In the genomic region with DNA sequence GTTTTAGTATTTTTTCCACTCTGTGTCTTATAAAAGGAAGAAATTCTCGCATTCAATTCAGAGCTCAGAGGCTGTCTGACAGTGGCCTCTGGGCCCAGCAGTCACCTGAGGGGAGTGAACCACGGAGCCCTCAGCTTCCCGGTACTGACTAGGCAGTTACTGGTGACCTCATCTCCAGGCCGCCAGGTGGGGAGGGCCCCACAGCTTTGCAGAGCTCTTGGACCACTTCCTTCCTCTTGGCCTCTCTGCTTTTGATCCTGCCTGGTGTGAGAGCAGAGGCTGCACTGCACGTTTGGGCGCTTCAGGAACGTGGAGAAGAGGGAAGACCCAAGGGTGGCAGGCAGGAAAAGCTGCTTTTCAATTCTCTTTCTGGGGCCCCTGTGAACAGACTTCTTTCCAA, we compare ENCODE assay signal across 8 mouse cellular contexts. TPM values are rescaled to one million over a fixed set of nuclear protein-coding genes. Genes with fewer than 3 reads are reported as not detected.
DNase-seq lines count a peak whose midpoint lies in the region; ATAC-seq and TF ChIP-seq lines count a peak whose summit lies in the region.

No protein-coding gene starts in this region.

- no peak overlapping the region for H3K4me3 ChIP-seq in lung, adult 2 months (replicated peaks; ENCODE audit: extremely low read depth, low read depth, low read length)
- no peak overlapping the region for H3K4me3 ChIP-seq in embryonic facial prominence, embryonic 15.5 days (replicated peaks)
- no peak overlapping the region for H3K4me3 ChIP-seq in midbrain, embryonic 16.5 days (ENCODE audit: low read depth, low read length)

- no peaks in the 10 kb centered on the region for H3K4me1 ChIP-seq in lung, adult 2 months (ENCODE audit: control insufficient read depth, insufficient read depth, low read length)
- 0 out of 2 replicates have a peak, but pooled peaks cover 9% of the 10 kb centered on the region for H3K4me1 ChIP-seq in embryonic facial prominence, embryonic 15.5 days
- no peaks in the 10 kb centered on the region for H3K4me1 ChIP-seq in midbrain, embryonic 16.5 days (ENCODE audit: control insufficient read depth, insufficient read depth, low read length)

- 16% methylated on average over 7 of the region's 7 CpGs for WGBS in lung, adult 2 months
- WGBS in embryonic facial prominence, embryonic 15.5 days = 17% methylated on average over 7 of the region's 7 CpGs
- WGBS in midbrain, embryonic 16.5 days = 29% methylated on average over 7 of the region's 7 CpGs

- peak; percentile 65; the same call in 1 of the 2 replicates for ATAC-seq in embryonic facial prominence, embryonic 15.5 days (ENCODE audit: insufficient number of reproducible peaks, low FRiP score, low TSS enrichment, low read depth)
- no peak; the same call in 1 of the 2 replicates for ATAC-seq in midbrain, embryonic 16.5 days

- no peaks in the 10 kb centered on the region for H3K9me3 ChIP-seq in embryonic facial prominence, embryonic 15.5 days (replicated peaks)
- H3K9me3 ChIP-seq in midbrain, embryonic 16.5 days (replicated peaks; ENCODE audit: control insufficient read depth, low read length, poor library complexity, severe bottlenecking) = no peaks in the 10 kb centered on the region

- H3K27me3 ChIP-seq in embryonic facial prominence, embryonic 15.5 days = no peaks in the 10 kb centered on the region
- no peaks in the 10 kb centered on the region for H3K27me3 ChIP-seq in midbrain, embryonic 16.5 days (ENCODE audit: control insufficient read depth, insufficient read depth, low read depth, low read length)

- no peak overlapping the region for H3K9ac ChIP-seq in embryonic facial prominence, embryonic 15.5 days
- no peak overlapping the region for H3K9ac ChIP-seq in midbrain, embryonic 16.5 days (ENCODE audit: low read depth, low read length)

- no peak for TF ChIP-seq CTCF in lung, adult 2 months (IDR thresholded peaks at IDR 0.05; ENCODE audit: insufficient read depth, low read length)

- H3K27ac ChIP-seq in embryonic facial prominence, embryonic 15.5 days (replicated peaks) = no peak overlapping the region
- no peak overlapping the region for H3K27ac ChIP-seq in midbrain, embryonic 16.5 days (ENCODE audit: low read length)

- no peak for TF ChIP-seq POLR2A in lung, adult 2 months (IDR thresholded peaks at IDR 0.05; ENCODE audit: borderline replicate concordance, extremely low read depth, low read depth, low read length)

- H3K36me3 ChIP-seq in embryonic facial prominence, embryonic 15.5 days = no peaks in the 10 kb centered on the region
- H3K36me3 ChIP-seq in midbrain, embryonic 16.5 days (ENCODE audit: control insufficient read depth, insufficient read depth, low read length) = no peaks in the 10 kb centered on the region

- H3K4me2 ChIP-seq in embryonic facial prominence, embryonic 15.5 days (replicated peaks) = no peak overlapping the region
- H3K4me2 ChIP-seq in midbrain, embryonic 16.5 days (ENCODE audit: low read length) = no peak overlapping the region

- peak; percentile 37 to 49 for DNase-seq in lung, adult 18-20 months
- DNase-seq in lung, adult 2 months = no peak
- peak; percentile 53 to 60 for DNase-seq in lung, postnatal 4 days
- no peak for DNase-seq in gastrocnemius, postnatal 25 days
- no peak for DNase-seq in right cerebral cortex, postnatal 4 days
- no peak for DNase-seq in ovary, postnatal 36 days (ENCODE audit: low spot score)

RNA-seq across cellular contexts. Expression of a gene that starts 20.7 kb away (rescaled TPM):
- 0.86 and 0.90 TPM in 2 replicates for polyA plus RNA-seq in lung, adult 2 months (2012; rRNA removed)
- polyA plus RNA-seq in embryonic facial prominence, embryonic 15.5 days (2015; fragmentation: Nextera tagmentation; extraction: Ambion mirVana) = 1.7 and 1.9 TPM in 2 replicates
- not detected for total RNA-seq in gastrocnemius, postnatal 25 days (2021)
- polyA plus RNA-seq in midbrain, embryonic 16.5 days (2015; fragmentation: Nextera tagmentation; extraction: Ambion mirVana) = 1.2 and 1.5 TPM in 2 replicates

Comparison
In these comparisons a context has a peak if more than half of its experiments do, and no peak if none do; other contexts are left out.
1. DNase-seq: peak in lung, adult 18-20 months (2 of 2) and lung, postnatal 4 days (2 of 2); none in lung, adult 2 months (single experiment), gastrocnemius, postnatal 25 days (single experiment), right cerebral cortex, postnatal 4 days (single experiment) and ovary, postnatal 36 days (single experiment).